Mouse (Mus musculus) C2C12 (cell line): ENCODE measurements at regions not wholly inside any gene's neighbourhood (a gene's known extent, or its start where the extent isn't known, plus 50 kb on each side); places are given as distances from the start of the nearest gene placed in this dataset.

Source experiments
- CTCF ChIP-seq: IDR thresholded peaks from one replicate; pipeline ENCODE4 v1.5.1; 2011; ENCODE audit not compliant: control insufficient read depth, insufficient read depth, insufficient read length
- MYOD1 ChIP-seq: IDR thresholded peaks from one replicate; pipeline ENCODE4 v1.6.1; 2011; ENCODE audit warnings: low read depth; ENCODE audit not compliant: control insufficient read depth, insufficient read length

DNA sequence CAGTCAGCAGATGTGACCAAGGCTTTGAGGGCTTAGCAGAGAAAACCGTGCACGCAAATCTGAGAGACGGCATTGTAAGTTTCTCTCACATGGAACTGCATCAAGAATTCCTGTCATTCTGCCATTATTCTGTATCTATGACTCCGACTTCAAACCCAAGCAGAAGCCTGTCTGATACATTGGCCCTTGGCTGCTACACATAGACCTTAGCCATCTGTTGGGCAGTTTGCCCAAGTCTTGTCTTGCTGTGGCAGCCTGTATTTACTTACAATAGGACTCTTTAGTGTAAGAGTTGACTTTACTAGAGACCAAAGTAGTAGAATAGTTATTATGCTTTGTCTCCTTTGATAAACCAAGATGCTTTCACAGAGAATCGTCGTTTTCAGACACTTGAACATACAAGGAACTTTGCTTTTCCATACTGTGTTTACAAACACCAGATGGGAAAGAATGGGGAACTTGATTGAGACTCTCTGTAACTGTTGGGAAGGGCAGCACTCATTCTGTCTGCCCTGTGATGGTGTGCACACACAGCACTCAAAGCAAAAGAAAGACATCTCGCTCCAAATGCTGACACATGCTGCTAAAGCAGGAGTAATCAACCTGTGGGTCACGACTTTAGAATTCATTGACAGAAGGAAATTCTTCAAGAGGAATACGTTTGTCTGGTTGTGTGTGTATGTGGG lies 83.9 kb upstream of the Prokr2 start:
- TF ChIP-seq CTCF (no peak), MYOD1 (no peak)
